In the genomic region with DNA sequence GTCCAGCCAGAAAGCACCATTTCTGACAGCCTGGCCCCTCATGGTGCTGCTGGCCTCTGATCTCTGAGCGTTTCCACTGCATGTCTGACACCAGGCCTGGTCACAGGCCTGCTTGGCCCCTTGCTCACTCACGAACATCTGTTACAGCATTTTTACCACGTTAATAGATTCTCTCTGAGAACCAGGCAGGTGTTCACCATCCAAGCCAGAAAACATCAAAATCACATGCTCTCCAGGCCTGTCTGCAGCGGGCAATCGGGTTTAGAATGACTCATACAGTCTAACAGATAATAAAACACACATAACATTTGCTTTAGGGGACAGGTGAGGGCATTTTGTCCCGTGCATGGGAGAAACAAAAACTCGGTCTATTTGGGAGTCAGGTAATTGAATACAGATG, we compare ENCODE assay signal across 21 mouse cellular contexts. TPM values are rescaled to one million over a fixed set of nuclear protein-coding genes. Genes with fewer than 3 reads are reported as not detected.
DNase-seq lines count a peak whose midpoint lies in the region; ATAC-seq and TF ChIP-seq lines count a peak whose summit lies in the region.
"Had no signal": no experiment of that assay in that cellular context is flagged by ENCODE, and none has a peak within 500 bp of the region (broad histone marks: within the 10 kb centered on the region; RNA-seq: fewer than 3 reads in every experiment).

No protein-coding gene starts in this region.

- no peak overlapping the region for H3K27ac ChIP-seq in stomach, embryonic 14.5 days (ENCODE audit: low read length)
- no peak overlapping the region for H3K27ac ChIP-seq in stomach, postnatal 0 days (replicated peaks)
- H3K27ac ChIP-seq in limb, embryonic 13.5 days: peak overlapping the region; percentile 67
- H3K27ac ChIP-seq in stomach, embryonic 16.5 days (ENCODE audit: low read length): no peak overlapping the region; the same call in 1 of the 2 replicates
- H3K27ac ChIP-seq: hindbrain, embryonic 13.5 days; layer of hippocampus, adult 2 months; liver, embryonic 14.5 days had no signal

- H3K27me3 ChIP-seq in stomach, embryonic 14.5 days (ENCODE audit: control insufficient read depth, insufficient read depth, low read length): no peaks in the 10 kb centered on the region
- H3K27me3 ChIP-seq in stomach, postnatal 0 days (ENCODE audit: control insufficient read depth, insufficient read depth, low read length): no peaks in the 10 kb centered on the region
- H3K27me3 ChIP-seq in limb, embryonic 13.5 days: peaks cover 6% of the 10 kb centered on the region; the same call in 1 of the 2 replicates
- H3K27me3 ChIP-seq in stomach, embryonic 16.5 days (ENCODE audit: control insufficient read depth, insufficient read depth, low read length): no peaks in the 10 kb centered on the region

- no peak for TF ChIP-seq EP300 in stomach, postnatal 0 days (optimal IDR thresholded peaks at IDR 0.05)

- 26% methylated on average over 7 of the region's 7 CpGs for WGBS in stomach, embryonic 14.5 days
- WGBS in stomach, postnatal 0 days: 30% methylated on average over 7 of the region's 7 CpGs
- 6% methylated on average over 7 of the region's 7 CpGs for WGBS in limb, embryonic 13.5 days
- WGBS in stomach, embryonic 16.5 days: 29% methylated on average over 7 of the region's 7 CpGs

- no peaks in the 10 kb centered on the region for H3K36me3 ChIP-seq in stomach, embryonic 14.5 days (ENCODE audit: control insufficient read depth, insufficient read depth, low read length)
- no peaks in the 10 kb centered on the region for H3K36me3 ChIP-seq in stomach, postnatal 0 days (ENCODE audit: control insufficient read depth, insufficient read depth, low read length)
- H3K36me3 ChIP-seq in limb, embryonic 13.5 days: no peaks in the 10 kb centered on the region
- no peaks in the 10 kb centered on the region for H3K36me3 ChIP-seq in stomach, embryonic 16.5 days (ENCODE audit: control insufficient read depth, insufficient read depth, low read length)
- H3K36me3 ChIP-seq: hindbrain, embryonic 13.5 days had no signal

- no peak overlapping the region for H3K4me3 ChIP-seq in stomach, embryonic 14.5 days (ENCODE audit: low read depth, low read length)
- H3K4me3 ChIP-seq in stomach, postnatal 0 days (ENCODE audit: low read depth, low read length): no peak overlapping the region
- no peak overlapping the region for H3K4me3 ChIP-seq in limb, embryonic 13.5 days
- H3K4me3 ChIP-seq in stomach, embryonic 16.5 days (replicated peaks; ENCODE audit: low read length): no peak overlapping the region
- H3K4me3 ChIP-seq: hindbrain, embryonic 13.5 days; layer of hippocampus, adult 2 months had no signal

- H3K4me1 ChIP-seq in stomach, embryonic 14.5 days (ENCODE audit: control insufficient read depth, insufficient read depth, low read length): 0 out of 2 replicates have a peak, but pooled peaks cover 3% of the 10 kb centered on the region
- no peaks in the 10 kb centered on the region for H3K4me1 ChIP-seq in stomach, postnatal 0 days (replicated peaks; ENCODE audit: control insufficient read depth, insufficient read depth)
- peaks cover 21% of the 10 kb centered on the region for H3K4me1 ChIP-seq in limb, embryonic 13.5 days
- no peaks in the 10 kb centered on the region; the same call in 1 of the 2 replicates for H3K4me1 ChIP-seq in stomach, embryonic 16.5 days (ENCODE audit: control insufficient read depth, insufficient read depth, low read length)
- H3K4me1 ChIP-seq: hindbrain, embryonic 13.5 days had no signal

- no peak overlapping the region for H3K4me2 ChIP-seq in stomach, embryonic 14.5 days (replicated peaks; ENCODE audit: low read depth, low read length)
- no peak overlapping the region for H3K4me2 ChIP-seq in stomach, postnatal 0 days (replicated peaks; ENCODE audit: low read depth)
- H3K4me2 ChIP-seq in limb, embryonic 13.5 days (replicated peaks): 0 out of 2 replicates have a peak overlapping the region, but pooled peaks have one; percentile 7
- no peak overlapping the region for H3K4me2 ChIP-seq in stomach, embryonic 16.5 days (ENCODE audit: low read depth, low read length)
- H3K4me2 ChIP-seq: heart, embryonic 11.5 days; hindbrain, embryonic 13.5 days had no signal

- ATAC-seq in stomach, embryonic 14.5 days (ENCODE audit: insufficient number of reproducible peaks, insufficient read depth, low FRiP score, low read depth): peak; percentile 28; the same call in 1 of the 2 replicates
- no peak for ATAC-seq in stomach, postnatal 0 days (ENCODE audit: low FRiP score, low TSS enrichment)
- peak; percentile 86 for ATAC-seq in limb, embryonic 13.5 days (ENCODE audit: low FRiP score, low read depth)
- ATAC-seq in stomach, embryonic 16.5 days (ENCODE audit: insufficient read depth, low FRiP score): peak; percentile 40; the same call in 1 of the 2 replicates
- ATAC-seq: CD4-positive, CD25-positive, alpha-beta regulatory T cell, adult 4 months had no signal

- H3K9me3 ChIP-seq in stomach, embryonic 14.5 days (ENCODE audit: control insufficient read depth, low read depth, low read length): no peaks in the 10 kb centered on the region
- H3K9me3 ChIP-seq in stomach, postnatal 0 days (ENCODE audit: control insufficient read depth, low read length): no peaks in the 10 kb centered on the region
- H3K9me3 ChIP-seq in limb, embryonic 13.5 days: no peaks in the 10 kb centered on the region
- H3K9me3 ChIP-seq in stomach, embryonic 16.5 days (replicated peaks; ENCODE audit: control insufficient read depth, low read length): no peaks in the 10 kb centered on the region
- H3K9me3 ChIP-seq: hindbrain, embryonic 13.5 days had no signal

- no peak overlapping the region for H3K9ac ChIP-seq in stomach, embryonic 14.5 days (replicated peaks; ENCODE audit: low read depth, low read length)
- H3K9ac ChIP-seq in stomach, postnatal 0 days (ENCODE audit: low read length): no peak overlapping the region
- no peak overlapping the region for H3K9ac ChIP-seq in limb, embryonic 13.5 days
- H3K9ac ChIP-seq in stomach, embryonic 16.5 days (ENCODE audit: low read length): no peak overlapping the region
- H3K9ac ChIP-seq: hindbrain, embryonic 13.5 days; liver, embryonic 14.5 days had no signal

- TF ChIP-seq CTCF in stomach, postnatal 0 days (IDR thresholded peaks at IDR 0.05; ENCODE audit: low read depth): no peak

- DNase-seq in embryo, embryonic 10.5 days (ENCODE audit: low spot score): peak; percentile 43
- no peak for DNase-seq in embryo, embryonic 9.5 days (ENCODE audit: extremely low spot score)
- no peak for DNase-seq in stomach, postnatal 0 days (ENCODE audit: low spot score)
- DNase-seq in right cerebral cortex, postnatal 36 days (ENCODE audit: low spot score in 2 of 2): no peak
- no peak for DNase-seq in cerebellum, postnatal 25 days
- DNase-seq: adrenal gland, postnatal 36 days; cerebellum, adult 11-12 months; heart, postnatal 10 days; kidney, adult 18-20 months; kidney, postnatal 10 days; layer of hippocampus, postnatal 36 days; midbrain, embryonic 14.5 days; right cerebral cortex, adult 18-20 months had no signal

RNA-seq across cellular contexts. Expression of a gene that starts 17.5 kb away (rescaled TPM):
- 25.8 and 29.8 TPM in 2 replicates for polyA plus RNA-seq in stomach, embryonic 14.5 days (2014; fragmentation: Nextera tagmentation; extraction: Ambion mirVana)
- 39.2 and 45.8 TPM in 2 replicates for polyA plus RNA-seq in stomach, postnatal 0 days (2015; fragmentation: Nextera tagmentation; extraction: Ambion mirVana)
- 21.0 and 24.2 TPM in 2 replicates for polyA plus RNA-seq in limb, embryonic 13.5 days (2015; fragmentation: Nextera tagmentation; extraction: Ambion mirVana)
- polyA plus RNA-seq in stomach, embryonic 16.5 days (2015; fragmentation: Nextera tagmentation; extraction: Ambion mirVana): 36.8 and 39.0 TPM in 2 replicates

RNA-seq across cellular contexts. Expression of a gene that starts 41.3 kb away (rescaled TPM):
- polyA plus RNA-seq in stomach, embryonic 14.5 days (2014; fragmentation: Nextera tagmentation; extraction: Ambion mirVana): 271 and 278 TPM in 2 replicates
- polyA plus RNA-seq in stomach, postnatal 0 days (2015; fragmentation: Nextera tagmentation; extraction: Ambion mirVana): 276 and 279 TPM in 2 replicates
- polyA plus RNA-seq in limb, embryonic 13.5 days (2015; fragmentation: Nextera tagmentation; extraction: Ambion mirVana): 241 and 242 TPM in 2 replicates
- 289 and 297 TPM in 2 replicates for polyA plus RNA-seq in stomach, embryonic 16.5 days (2015; fragmentation: Nextera tagmentation; extraction: Ambion mirVana)
